Mouse (Mus musculus) kidney, adult 8-10 months (tissue): ENCODE measurements at regions not wholly inside any gene's neighbourhood (a gene's known extent, or its start where the extent isn't known, plus 50 kb on each side); places are given as distances from the start of the nearest gene placed in this dataset.

Experiments
- DNase-seq, 2 experiments: peaks; one replicate each; pipeline ENCODE4 v3.0.0; 2022

DNA sequence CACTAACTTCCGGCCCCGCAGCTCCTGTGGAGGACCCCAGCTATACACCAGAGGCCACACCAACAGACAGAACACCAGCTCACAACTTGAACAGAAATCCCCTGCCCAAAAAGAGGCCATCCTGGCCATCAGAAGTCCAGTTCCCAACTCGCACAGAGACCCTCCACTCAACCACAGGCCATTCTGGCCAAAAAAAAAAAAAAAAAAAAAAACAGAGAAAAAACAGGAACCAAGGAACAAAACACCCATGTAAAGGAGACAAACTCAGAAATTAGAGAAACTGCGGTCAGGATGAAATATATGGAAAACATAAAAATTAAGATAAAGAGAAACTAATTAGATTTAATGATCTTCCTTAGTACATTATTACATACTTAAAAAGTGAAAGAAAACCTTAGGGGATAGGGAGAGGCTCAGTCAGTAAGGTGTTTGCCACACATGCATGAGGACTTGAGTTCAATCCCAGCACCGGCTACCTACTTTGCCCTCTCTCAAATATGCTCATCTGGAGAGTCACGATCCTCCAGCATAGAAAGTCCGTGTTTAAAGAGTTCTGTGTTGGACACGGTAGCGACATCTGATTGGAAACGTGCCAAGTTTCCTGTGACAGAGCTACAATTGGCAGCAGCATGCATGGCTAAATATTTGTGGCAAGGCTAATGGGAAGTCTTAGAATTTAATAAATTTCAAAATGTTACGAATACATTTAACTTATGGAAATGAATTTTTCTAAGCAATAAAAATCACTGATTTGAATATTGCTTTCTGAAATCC is 51.9 kb upstream of the Pde7b start:
- no peak for DNase-seq

DNA sequence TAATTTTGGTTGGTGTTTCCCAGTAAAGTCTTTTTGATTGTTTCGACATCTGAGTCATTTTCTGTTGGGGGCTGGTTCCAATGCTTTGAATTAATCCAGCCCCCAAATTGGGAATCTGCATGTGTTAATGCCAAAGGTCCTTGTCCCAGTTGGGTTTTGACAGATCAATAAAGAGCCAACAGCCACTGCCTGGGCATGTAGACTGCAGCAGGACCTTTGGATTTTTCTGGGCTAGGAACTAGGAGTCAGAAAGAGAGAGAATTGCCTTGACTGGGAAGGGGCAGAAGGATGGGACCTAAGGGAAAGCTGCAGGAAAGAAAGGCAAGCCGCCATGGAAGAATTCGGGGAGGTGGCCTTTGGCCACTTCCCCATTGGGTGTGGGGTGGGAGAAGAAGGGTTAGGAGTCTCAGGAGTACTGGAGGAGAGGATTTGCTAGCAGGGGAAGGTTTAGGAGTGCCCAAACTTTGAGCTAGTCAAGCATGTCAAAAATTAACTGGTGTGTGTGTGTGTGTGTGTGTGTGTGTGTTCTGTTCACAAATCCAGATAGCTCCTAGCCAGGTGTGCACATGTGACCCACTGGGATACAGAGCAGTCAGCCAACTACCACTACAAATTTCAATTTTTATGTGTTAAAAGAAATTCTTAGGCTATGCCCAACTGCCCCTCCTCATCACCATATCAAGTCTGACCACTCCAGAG is 51.0 kb upstream of the Pde7b start:
- no peak for DNase-seq
